Mouse (Mus musculus): ENCODE measurements at regions not wholly inside any gene's neighbourhood (a gene's known extent, or its start where the extent isn't known, plus 50 kb on each side); places are given as distances from the start of the nearest gene placed in this dataset.
A peak's percentile ranks its signal among the peaks of the same experiment; 100 is the strongest.

DNA sequence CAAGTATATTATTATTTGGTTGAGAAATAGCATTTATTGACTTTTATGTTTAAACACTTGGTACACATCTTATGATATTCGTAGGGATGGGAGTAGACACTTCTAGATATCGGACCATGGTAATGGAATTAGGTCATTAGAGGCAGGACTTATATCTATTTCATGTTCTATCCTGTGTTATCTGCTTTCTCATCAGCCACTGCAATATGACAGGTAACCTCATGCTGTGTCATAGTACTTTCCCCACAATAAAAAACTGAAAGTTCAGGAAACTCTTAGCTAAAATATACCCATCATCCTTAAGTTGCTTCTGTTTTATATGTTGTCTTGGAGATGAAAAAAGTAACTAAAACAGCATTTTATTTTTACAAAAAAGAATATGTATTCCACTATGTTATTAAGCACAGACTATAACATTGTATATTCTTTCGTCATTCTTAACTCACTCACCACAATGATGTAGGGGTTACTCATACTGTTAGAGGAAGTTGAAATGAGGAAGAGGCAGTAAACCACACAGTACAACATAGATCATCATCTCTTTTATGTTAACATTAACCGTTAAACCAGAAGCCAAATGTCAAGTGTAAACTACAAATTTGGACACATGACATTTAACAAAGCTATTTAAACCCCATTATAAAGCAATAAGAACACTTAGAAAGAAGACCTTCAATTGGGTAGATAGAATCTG, 221.8 kb downstream of the 4930474N05Rik start (continued):
- TF ChIP-seq ZC3H11A (IDR thresholded peaks at IDR 0.05; ENCODE audit: low read depth, low read length) (no peak), SMC3 (IDR thresholded peaks at IDR 0.05; ENCODE audit: low read depth, low read length) (no peak), NRF1 (IDR thresholded peaks at IDR 0.05; ENCODE audit: insufficient read depth, low read depth, low read length, poor library complexity, severe bottlenecking) (no peak), MYB (IDR thresholded peaks at IDR 0.05; ENCODE audit: low read depth, low read length) (peak; percentile 81), TBP (IDR thresholded peaks at IDR 0.05; ENCODE audit: low read depth, low read length) (peak; percentile 48; the same call in 1 of the 2 replicates), MEF2A (IDR thresholded peaks at IDR 0.05; ENCODE audit: extremely low read depth, insufficient replicate concordance, low read depth, low read length, poor library complexity, severe bottlenecking) (peak; percentile 42; the same call in 1 of the 2 replicates), SIN3A (IDR thresholded peaks at IDR 0.05; ENCODE audit: low read length) (peak; percentile 86), USF1 (IDR thresholded peaks at IDR 0.05; ENCODE audit: low read depth, low read length) (peak; percentile 70; the same call in 1 of the 2 replicates), TAL1 (IDR thresholded peaks at IDR 0.05; ENCODE audit: low read length) (no peak), TCF12 (IDR thresholded peaks at IDR 0.05; ENCODE audit: low read depth, low read length) (peak; percentile 76), USF2 (IDR thresholded peaks at IDR 0.05; ENCODE audit: borderline replicate concordance in 1 of 2, insufficient read depth in 1 of 2, low read depth in 1 of 2, low read length in 2 of 2) (no peak), RAD21 (IDR thresholded peaks at IDR 0.05; ENCODE audit: low read depth, low read length) (no peak), KAT2A (conservative IDR thresholded peaks at IDR 0.05; ENCODE audit: low read depth, low read length) (no peak), MAZ (IDR thresholded peaks at IDR 0.05; ENCODE audit: low read depth, low read length) (no peak), ELF1 (IDR thresholded peaks at IDR 0.05; ENCODE audit: low read depth, low read length) (peak; percentile 60; the same call in 1 of the 2 replicates), GABPA (IDR thresholded peaks at IDR 0.05; ENCODE audit: low read depth, low read length) (no peak), CTCF (IDR thresholded peaks at IDR 0.05 in 2 of 3, conservative IDR thresholded peaks at IDR 0.05 in 1 of 3; ENCODE audit: control insufficient read depth in 1 of 3, insufficient read depth in 1 of 3, low read depth in 2 of 3, low read length in 3 of 3, poor library complexity in 1 of 3, severe bottlenecking in 1 of 3) (no peak), UBTF (IDR thresholded peaks at IDR 0.05; ENCODE audit: borderline replicate concordance, insufficient read depth, low read depth, low read length) (no peak), MXI1 (IDR thresholded peaks at IDR 0.05; ENCODE audit: low read depth, low read length) (no peak; the same call in 1 of the 2 replicates)

DNA sequence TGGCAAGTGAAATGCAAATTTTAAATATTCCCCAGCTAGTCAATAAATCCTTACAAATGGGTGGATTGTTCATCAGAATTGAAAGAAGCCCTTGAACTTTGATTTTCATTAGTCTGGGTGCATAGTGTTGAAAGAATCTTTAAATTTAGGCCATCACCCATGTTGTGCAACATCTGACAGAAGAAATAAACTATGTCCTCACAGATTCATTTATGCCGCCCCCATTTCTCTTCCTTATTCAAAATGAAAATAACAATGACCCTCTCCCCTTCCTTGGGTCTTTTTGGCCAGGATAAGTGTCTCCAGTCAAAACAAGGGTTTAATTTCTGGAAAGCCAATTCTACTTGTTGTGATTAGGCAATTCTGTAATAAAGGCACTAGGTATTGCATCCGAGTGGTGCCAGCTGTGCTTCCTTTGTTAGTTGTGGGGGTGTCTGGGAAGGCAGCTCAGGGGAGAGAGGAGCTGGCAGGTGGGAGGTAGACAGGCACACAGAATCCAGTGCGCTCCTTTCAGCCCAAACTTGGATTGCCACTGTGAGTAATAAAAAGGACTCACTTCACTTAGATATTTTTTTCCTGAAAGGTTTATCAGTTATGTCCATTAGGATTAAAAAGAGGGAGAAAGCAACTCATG, 233.7 kb downstream of the 4930474N05Rik start:
- DNase-seq (ENCODE audit: low read depth, low spot score), result no peak
- Histone ChIP-seq H3K9me3 (replicated peaks; ENCODE audit: insufficient read depth, low read length) (no peaks in the 10 kb centered on the region), H3K79me2 (ENCODE audit: control insufficient read depth, insufficient read depth, low read length, poor library complexity) (no peaks in the 10 kb centered on the region), H3K9ac (ENCODE audit: control insufficient read depth, low read depth, low read length, poor library complexity, severe bottlenecking) (no peak overlapping the region), H3K4me3 (ENCODE audit: control insufficient read depth in 1 of 2, insufficient read depth in 1 of 2, low read depth in 2 of 2, low read length in 2 of 2) (no peak overlapping the region), H3K36me3 (ENCODE audit: control insufficient read depth in 1 of 2, insufficient read depth in 2 of 2, low read length in 2 of 2) (no peaks in the 10 kb centered on the region), H3K27ac (ENCODE audit: control insufficient read depth, low read depth, low read length) (no peak overlapping the region), H3K27me3 (ENCODE audit: control insufficient read depth in 1 of 2, insufficient read depth in 2 of 2, low read length in 2 of 2) (no peaks in the 10 kb centered on the region), H3K4me1 (ENCODE audit: control insufficient read depth in 1 of 2, insufficient read depth in 2 of 2, low read length in 2 of 2) (no peaks in the 10 kb centered on the region)
- TF ChIP-seq NELFE (IDR thresholded peaks at IDR 0.05; ENCODE audit: low read depth, low read length) (no peak), TCF12 (IDR thresholded peaks at IDR 0.05; ENCODE audit: low read depth, low read length) (no peak), CTCF (IDR thresholded peaks at IDR 0.05 in 2 of 3, conservative IDR thresholded peaks at IDR 0.05 in 1 of 3; ENCODE audit: control insufficient read depth in 1 of 3, insufficient read depth in 1 of 3, low read depth in 2 of 3, low read length in 3 of 3, poor library complexity in 1 of 3, severe bottlenecking in 1 of 3) (no peak), TAL1 (IDR thresholded peaks at IDR 0.05; ENCODE audit: low read length) (no peak), MAZ (IDR thresholded peaks at IDR 0.05; ENCODE audit: low read depth, low read length) (no peak), MAFK (IDR thresholded peaks at IDR 0.05; ENCODE audit: borderline replicate concordance, low read depth, low read length) (no peak), CHD2 (IDR thresholded peaks at IDR 0.05; ENCODE audit: low read length) (no peak), MYB (IDR thresholded peaks at IDR 0.05; ENCODE audit: low read depth, low read length) (no peak)

Measured in MEL (cell line).